Mouse (Mus musculus) spleen, adult 12 weeks (tissue): ENCODE results near the gene Zscan2.

Experiments
- DNase-seq: peaks from one replicate; pipeline ENCODE4 v3.0.0; 2022; ENCODE audit warnings: low spot score

Zscan2 gene

DNA sequence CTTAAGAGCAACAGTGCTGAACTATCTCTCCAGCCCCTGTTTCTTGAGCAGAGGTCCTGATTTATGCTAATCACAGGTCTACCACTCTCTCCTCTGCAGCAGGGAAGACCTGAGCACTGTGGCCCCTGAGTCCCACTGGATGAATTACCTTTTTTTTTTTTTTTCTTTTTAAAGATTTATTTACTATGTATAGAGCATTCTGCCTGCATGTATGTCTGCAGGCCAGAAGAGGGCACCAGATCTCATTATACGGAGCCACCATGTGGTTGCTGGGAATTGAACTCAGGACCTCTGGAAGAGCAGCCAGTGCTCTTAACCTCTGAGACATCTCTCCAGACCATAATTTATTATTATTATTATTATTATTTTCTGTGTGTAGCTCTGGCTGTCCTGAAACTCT is 24.9 kb downstream of the Zscan2 start:
- DNase-seq = no peak

DNA sequence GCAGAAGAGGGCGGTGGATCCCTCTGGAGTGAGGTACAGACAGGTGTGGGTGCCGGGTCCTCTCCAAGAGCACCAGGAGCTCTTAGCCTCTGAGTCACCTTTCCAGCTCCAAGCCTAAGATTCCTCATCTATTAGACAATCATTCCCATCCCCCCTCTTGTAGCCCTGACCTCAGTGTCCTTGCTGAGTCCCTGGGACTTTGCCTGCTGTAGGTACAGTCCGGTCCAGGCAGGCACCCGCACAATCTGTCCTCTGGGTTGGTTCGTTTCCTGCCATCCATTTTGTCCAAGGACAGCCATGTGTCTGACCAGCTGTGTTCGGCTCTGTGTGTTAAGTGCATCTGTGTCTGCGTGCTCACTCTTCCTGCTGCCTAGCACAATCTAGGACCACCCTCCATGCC is 27.9 kb downstream of the Zscan2 start:
- DNase-seq = no peak

DNA sequence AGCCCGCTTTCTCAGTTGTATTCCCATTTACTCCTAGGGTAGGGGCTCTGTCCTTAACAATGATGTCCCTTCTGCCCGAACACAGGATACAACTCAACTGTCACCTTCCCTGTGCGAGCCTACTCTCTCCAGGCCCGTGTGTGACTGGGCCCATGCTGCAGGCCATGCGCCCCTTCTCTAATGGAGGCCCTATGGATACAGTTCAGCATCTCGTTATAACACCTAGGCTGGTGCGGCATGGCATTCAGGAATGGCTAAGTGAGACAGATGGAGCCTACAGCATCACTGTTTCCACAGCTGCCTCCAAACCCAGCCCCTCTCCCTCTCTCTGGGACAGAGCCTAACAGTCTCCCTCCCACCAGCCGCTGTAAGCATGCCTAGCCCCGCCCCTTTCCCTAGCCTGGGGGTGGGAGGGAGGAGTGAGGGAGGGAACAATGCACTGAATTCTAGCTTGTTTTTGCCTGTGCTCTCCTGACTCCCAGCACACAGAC is 28.3 kb downstream of the Zscan2 start:
- DNase-seq = no peak

DNA sequence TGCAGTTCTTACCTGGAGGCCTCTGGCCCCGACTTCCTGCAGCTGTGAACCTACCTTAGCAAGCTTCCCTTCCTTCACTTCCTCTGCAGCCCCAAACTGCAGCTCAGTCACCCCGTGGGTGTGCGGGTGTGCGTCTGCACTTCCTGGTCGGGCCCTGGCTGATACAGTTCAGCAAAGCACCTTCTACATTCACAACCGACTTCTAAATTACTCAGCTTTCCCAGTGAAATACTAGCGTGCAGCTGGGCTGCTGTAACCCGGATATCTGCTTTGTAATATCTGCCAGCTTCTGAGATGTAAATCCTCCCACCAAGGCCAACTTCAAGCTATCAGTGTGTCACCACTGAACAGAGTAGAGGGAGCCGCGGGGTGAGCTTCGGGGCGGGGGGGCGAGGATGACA is 29.1 kb downstream of the Zscan2 start:
- peak; percentile 48 for DNase-seq

DNA sequence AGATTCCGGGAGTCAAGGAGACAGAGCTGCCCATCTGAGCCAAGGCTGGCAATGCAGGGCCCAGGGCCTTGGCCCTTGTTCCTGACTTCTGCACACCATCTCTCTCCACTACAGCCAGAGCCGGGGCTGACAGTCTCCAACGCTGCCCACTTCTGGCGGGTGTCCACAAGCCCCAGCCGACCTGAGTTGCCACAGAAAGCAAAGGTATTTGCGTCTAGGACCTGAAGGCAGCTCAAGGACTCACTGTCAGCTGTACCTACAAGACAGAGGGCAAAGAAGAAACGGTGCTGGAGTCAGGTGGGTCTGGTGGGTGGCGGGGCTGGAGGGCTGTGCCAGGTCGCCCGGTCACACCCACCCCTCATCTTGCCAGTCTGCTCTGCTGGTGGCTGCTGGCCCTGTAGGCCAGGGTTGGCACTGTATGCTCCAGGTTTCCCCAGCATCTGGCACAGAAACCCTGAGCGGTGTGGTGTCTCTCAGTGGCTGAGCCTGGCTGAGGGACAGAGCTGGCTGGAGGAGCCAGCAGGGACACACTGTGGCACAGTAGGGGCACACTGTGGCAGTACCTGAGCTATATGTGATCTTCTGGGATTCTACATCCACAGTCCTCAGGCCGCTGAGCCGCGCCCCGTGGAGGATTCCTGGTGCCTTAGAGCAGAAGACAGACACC is 32.5 kb downstream of the Zscan2 start:
- DNase-seq = no peak

DNA sequence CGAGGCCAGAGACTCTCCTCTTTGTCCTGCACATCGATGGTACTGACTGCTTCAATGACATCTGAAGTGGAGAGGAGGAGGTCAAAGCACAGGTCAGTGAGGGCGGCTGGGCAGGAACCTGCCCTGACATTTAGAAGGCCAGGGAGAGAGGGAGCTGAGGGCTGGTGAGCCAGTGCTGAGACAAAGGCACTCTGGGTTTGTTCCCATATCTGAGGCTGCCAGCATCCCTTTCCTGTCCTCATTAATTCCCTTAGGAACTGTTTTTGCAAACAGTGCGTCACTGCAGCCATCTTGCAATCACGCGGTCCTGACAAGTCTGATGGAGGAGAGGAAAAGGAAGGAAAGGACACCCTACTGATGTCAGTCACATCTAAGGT is 33.0 kb downstream of the Zscan2 start:
- no peak for DNase-seq

DNA sequence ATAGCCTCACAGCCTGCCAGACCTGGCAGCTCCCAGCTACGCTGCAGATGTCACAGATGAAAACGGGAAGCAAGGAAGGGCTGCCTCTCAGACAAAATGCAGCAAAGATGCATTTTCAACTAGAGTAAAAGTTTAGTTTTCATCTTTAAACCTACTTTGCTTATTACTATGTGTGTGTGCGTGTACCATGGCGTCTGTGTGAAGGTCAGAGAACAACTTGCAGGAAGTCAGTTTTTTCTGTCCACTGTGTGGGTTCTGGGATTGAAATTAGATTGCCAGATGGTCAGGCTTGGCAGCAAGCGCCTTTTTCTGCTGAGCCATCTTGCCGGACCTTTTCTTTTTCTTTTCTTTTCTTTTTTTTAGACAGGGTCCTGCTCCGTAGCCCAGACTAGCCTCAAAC is 33.5 kb downstream of the Zscan2 start:
- DNase-seq = no peak

DNA sequence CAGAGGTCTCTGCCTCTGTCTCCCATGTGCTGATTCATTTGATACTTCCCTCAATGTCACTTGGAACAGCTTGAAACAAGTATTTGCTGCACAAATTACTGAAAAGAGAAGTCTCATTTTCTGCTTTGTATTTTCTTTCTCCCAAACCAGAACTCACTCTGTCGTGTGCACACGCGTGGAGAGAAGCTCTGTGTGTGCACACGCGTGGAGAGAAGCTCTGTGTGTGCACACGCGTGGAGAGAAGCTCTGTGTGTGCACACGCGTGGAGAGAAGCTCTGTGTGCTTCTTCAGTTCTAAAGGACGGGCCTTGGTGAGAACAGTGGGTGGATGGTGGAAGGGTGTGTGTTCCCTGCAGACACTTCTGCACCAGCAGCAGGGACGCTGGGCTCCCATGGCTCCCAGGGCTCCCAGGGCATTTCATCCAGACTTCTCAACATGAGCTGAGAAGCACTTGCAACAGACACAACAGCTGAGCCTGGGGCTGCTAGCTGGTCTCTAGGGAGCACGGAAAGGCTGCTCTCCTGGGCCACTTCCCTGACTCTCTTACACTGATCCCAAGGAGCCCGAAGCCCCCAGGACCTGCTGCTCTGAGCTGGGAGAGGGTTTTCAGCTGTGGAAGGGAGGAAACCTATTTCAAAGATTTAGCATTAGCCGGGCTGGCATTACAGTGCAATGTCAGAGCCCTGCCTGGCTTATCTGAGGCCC is 34.2 kb downstream of the Zscan2 start:
- no peak for DNase-seq

DNA sequence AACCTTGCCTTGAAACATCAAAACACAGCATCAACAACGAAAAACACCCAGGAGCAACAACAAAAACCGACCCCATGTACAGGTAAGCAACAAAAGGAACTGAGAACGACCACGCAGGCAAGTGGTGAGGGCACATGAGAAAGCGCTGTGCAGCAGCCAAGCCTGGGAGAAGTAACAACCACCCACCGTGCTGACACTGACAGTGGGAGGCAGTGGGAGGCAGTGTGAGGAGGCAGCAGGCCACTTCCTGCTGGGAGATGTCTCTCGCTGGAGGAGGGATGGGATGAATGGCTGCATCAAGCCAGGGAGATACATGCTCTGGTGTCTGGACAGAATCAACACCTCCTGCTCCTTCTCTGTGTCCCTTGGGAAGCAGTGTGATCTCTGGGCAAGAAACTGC is 36.4 kb downstream of the Zscan2 start:
- no peak for DNase-seq

DNA sequence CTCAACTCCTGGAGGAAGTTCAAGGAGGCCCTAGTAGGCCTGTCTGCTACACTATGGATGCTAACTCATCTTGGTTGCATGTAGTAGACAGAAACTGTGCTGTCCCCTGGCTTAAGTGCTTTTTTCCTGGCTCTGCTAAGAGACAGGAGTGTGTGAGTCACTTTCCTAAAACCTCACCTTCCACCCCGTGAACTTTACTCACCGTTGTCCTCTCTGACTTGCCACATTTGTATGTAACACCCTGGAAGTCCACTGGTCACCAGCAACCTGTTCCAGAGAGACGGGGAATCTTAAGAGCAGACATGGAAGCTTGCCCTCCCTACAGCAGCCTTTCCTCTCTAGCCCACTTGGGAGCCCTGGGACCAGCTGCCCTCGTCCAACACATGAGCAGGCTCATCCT is 37.0 kb downstream of the Zscan2 start:
- DNase-seq = no peak

DNA sequence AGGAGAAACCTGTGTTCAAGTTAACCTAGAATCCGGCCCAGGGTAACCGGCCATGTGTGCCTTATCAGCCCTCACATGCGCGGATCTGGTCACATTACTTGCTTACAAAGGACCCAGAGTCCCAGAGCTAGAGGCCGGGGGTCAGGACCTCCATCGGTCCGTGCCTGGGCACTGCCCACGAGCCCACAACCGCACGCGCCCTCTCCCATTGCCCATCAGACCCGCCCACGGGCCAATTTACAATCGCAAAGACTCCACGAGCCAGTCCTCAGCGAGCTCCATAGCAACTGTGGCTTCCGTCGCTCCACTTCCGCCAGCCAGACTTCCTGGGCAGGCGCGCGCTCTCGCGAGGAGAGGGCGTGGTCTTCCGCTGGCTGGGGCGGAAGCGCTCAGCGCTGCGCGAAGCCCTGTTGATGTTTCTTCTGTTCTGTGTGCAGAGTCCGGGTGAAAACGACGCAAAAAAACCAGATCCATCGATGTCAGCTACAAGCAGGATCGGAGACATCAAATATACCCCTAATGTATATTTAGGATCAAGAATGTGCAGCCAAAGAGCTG is 40.3 kb downstream of the Zscan2 start, which contains the start of gene Wdr73:
Gene Wdr73 (minus strand): TSS at position 326 of the 558 bp plus-strand sequence.
- DNase-seq = peak; percentile 86

DNA sequence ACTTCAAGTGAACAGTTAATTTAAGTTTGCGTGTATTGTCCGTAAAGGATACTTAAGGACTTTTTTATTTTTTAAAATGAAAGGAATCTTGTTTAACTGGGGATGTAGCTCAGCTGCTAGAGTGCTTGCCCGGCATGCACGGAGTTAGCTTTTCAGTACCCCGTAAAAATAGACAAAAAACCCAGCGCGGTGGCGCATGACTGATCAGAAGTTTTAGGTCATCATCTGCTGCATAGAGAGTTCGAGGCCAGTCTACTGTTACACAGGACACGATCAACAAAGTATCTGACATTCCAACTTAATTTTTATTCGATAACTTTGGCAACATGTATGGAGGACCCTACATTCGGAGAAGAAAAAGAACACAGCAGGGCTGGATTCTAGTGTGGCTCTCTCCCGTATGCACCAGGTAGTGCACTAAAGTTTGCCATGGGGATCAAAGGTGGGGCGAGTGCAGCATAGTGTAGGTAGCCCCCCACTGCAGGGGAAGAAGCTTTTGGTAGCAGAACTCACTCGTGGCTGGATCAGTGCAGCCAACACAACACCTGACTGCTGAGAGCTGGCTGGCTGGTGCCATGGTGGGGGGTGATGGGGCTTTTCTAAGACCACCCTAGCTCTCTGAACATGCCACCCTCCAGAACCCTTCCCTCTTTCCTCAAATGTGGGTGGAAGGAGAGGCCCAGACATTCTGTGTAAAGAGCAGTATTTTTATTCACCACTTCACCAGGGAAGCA is 41.0 kb downstream of the Zscan2 start:
- no peak for DNase-seq

DNA sequence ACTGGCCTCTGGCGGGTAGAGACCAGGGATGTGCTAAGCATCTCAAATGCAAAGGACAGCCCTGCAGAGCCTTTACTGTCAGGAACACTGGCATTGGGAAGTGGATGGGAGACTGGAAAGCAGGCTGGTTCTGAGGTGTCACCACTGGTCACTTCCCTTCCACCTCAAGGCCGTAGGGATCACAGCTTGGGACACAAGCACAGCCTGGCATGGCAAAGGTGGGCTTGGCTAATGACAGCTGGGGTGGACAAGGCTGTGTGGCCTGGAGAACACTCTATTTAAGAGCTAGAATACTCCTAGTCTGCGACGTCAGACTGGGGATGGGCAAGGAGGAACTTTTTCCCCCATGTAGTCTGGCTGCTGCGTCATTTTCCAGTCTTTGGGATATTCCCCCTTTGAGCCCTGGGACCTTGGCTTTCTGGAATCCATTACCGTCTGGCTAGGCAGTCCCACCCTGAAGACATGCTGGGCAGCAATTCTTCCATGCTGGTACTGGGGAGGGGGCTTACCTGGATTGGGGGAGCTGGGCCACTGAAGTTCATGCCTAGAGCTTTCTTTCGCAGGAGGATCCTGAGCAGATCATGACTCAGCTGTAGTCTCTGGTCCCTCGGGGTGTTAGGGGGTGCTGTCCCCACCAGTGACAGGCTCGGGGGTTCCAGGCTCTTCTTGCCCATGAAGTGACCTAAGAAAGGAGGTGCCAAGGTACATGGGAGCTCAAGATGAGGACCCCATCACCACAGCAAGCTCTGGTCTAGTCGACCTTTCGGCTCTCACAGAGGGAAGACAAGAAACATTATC is 43.1 kb downstream of the Zscan2 start:
- no peak for DNase-seq

DNA sequence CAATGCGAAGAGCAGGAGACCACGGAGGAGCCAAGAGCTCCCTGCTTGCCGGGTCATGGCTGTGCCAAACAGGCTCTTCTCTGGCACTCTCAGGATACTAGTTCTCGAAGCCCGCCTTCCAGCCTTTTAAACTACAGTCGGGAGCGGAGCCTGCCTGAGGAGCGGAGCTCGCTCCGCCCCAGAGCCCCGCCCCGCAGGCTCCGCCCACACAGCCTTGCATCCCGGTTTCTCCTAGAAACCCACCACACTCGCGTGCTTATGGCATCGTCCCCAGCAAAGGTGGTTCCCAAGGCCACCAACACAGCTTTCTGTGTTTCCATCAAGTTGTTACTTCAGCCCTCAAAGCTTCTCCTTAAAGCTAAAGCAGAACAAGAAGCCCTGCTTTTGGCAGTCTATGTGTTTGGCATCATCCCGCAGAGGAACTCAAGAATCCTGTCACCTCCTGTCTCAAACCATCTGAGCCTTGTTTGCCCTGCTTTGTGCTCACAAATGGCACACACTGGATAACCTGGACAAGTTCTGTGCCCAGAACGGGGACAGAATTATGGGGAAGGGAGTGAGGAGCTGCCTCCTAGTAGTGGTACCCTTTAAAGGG is 44.3 kb downstream of the Zscan2 start, which contains the start of gene Nmb:
Gene Nmb (minus strand): TSS at position 156 of the 595 bp plus-strand sequence.
- peak; percentile 23 for DNase-seq

DNA sequence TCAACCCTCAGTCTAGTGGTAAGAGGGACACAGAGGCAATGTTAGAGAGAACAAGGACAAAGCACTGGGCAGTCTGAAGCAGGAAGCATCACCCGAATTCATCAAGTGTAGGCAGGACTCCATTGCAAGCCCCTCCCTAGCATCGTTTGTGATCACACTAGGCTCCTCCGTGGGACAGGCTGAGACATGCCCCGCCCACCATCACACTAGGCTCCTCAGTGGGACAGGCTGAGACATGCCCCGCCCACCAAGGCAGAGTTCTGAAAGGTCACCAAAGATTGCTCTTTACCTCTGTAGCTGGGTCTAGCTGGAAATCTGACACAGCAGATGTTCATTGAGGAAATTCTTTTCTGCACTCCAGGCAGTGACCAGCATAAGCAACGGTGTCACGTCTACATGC is 50.3 kb downstream of the Zscan2 start:
- DNase-seq = no peak

DNA sequence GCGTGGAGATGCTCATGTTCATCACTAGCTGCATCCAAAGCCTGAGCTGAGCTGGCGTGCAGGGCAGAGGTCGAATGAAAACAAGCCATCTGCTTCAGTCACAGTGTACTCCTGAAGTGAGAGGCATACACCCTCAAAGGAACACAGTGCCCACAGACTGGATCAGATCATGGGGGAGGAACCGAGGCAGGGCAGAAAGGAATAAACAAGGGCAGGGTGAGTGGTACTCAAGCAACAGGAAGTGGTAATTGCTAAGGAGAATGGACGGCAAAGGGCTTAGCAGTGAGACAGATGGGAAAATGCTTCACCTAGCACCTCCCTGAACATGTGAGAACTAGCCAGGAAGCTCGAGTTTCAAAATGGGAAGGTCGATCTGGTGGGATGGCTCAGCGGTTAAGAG is 51.8 kb downstream of the Zscan2 start:
- no peak for DNase-seq

DNA sequence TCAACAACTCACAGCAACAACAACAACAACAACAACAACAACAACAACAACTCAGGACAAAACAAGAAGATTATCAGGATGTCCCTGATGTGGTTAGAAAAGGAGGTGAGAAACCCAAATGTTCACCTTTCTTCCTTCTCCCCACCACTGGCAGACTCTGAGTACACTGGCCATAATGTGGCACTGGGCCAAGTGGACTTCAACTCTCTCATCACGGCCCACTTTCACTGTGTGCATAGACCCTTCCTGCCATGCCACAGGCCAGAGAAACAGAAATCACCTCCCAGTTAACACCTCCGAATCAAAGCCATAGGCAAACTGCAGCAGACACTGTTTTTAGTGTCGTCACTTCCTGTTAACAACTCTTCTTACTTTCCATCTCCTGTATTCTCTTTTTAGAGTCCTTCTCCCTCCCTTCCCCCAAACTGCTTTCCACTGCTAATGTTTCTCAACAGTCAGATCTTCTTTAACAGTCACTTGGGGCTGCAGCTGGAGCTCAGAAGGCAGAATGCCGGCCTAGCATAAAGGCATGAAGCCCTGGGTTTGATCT is 57.3 kb downstream of the Zscan2 start:
- no peak for DNase-seq

DNA sequence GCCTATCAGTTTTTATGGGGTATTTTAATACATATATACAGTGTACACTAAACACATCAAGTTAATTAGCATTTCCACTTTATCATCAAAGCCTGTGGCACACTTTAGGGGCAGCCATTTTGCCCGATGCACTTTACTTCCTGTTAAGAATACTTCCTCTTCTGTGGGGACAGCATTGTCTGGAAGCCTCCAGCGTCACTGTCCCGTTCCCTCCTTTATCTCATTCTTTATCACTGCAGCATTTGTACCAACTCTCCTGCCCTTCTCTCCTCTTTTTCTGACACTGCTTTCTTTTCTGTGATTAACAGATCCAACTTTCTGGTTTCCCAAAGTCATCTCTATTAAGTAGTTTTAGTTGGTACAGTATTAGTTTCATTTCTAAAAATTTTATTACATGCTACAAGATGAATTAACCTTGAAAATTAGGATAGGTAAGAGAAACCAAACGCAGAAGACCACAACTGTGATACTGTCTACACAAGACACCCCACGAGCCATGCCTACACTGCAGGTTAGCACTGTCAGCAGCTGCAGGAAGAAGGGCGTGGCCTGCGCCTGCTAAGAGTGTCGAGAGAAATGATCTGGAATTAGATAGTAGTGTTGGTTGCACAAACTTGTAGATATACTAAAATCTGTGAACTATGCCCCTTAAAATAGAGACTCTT is 58.4 kb downstream of the Zscan2 start:
- DNase-seq = no peak

DNA sequence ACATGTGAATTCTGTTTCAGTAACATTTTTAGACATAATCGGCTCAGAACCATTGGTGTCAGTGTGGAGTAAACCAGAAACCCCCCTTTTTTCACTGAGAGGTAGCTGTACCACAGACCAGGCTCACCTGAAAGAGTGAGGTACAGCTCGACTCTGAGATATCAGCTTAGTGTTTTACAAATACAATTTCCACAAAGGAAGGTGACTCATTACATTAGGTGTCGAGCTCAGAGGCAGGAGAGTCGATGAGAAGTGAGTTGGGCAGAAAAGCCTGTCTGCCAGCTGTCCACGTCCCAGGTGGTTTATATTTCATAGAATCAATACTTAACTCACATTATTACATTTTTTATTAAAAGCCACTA is 58.9 kb downstream of the Zscan2 start:
- no peak for DNase-seq

DNA sequence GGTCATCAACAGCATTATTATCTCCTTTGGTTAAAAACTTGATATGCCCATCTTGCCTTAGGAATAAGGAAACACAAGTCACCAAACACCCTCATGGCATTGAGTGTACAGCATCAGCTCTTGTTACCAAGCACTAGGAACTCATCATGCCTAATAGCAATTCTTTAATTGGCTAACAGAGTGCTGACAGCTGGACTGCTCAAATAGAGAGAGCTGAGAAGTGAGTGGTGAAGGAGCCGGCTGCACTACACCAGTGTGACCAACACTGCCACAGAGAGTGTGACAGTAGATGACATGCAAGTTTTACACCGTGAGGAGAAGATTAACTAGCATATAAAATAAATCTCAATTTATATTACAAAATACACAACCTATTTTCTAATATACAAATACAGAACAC is 62.4 kb downstream of the Zscan2 start:
- DNase-seq = no peak
